Mouse (Mus musculus) testis, adult 2 months (tissue): ENCODE results near the gene Trappc13.

Experiments
- CTCF ChIP-seq: fragments of 200-500 bp; IDR thresholded peaks from 2 replicates; pipeline ENCODE4 v1.5.1; 2012; ENCODE audit warnings: low read depth, mild to moderate bottlenecking, inconsistent platforms, low read length, moderate library complexity; ENCODE audit not compliant: control insufficient read depth, insufficient read depth, insufficient replicate concordance
- POLR2A ChIP-seq: fragments of 200-500 bp; IDR thresholded peaks from 2 replicates; pipeline ENCODE4 v1.6.1; 2012; ENCODE audit warnings: low read depth, mild to moderate bottlenecking, inconsistent platforms, low read length, moderate library complexity; ENCODE audit not compliant: control insufficient read depth

DNA sequence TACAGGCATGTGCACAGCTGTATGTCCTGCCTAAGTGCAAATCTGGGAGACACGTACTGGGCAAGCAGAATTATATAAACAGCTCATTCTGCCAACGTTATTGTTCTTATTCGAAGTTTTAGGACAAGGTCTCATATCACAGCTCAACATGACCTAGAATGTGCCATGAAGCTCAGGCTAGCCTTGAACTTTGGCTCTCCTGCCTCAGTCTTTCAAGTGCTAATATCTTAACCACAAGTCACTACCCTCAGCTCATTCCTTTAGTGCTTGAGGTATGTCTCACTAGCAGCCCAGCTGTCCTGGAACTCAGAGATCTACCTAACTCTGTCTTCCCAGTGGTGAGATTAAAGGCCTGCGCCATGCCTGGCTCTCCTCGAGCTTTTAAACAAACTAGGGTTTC, 6.6 kb downstream of the Trappc13 start:
- TF ChIP-seq CTCF (no peak), POLR2A (no peak)
